Comparison of ENCODE assay signal across 8 mouse cellular contexts in genomic region chr9:36821644-36822000, GRCm38 (mm10). TPM values are rescaled to one million over a fixed set of nuclear protein-coding genes. Genes with fewer than 3 reads are reported as not detected.
A peak's percentile ranks its signal among the peaks of the same experiment; 100 is the strongest.
DNase-seq lines count a peak whose midpoint lies in the region; ATAC-seq lines count a peak whose summit lies in the region.
"Had no signal": no experiment of that assay in that cellular context is flagged by ENCODE, and none has a peak within 500 bp of the region (broad histone marks: within the 10 kb centered on the region; RNA-seq: fewer than 3 reads in every experiment).

Fez1 (plus strand) TSS chr9:36821864.

- H3K9ac ChIP-seq in hindbrain, embryonic 13.5 days, result peak within 1 kb of the TSS; percentile 71
- peak within 1 kb of the TSS; percentile 37 for H3K9ac ChIP-seq in limb, embryonic 11.5 days (ENCODE audit: low read length)

- no peaks in the 10 kb centered on the region for H3K36me3 ChIP-seq in hindbrain, embryonic 13.5 days
- no peaks in the 10 kb centered on the region for H3K36me3 ChIP-seq in limb, embryonic 11.5 days (ENCODE audit: control insufficient read depth, insufficient read depth, low read length)

- peak within 1 kb of the TSS; percentile 98 for H3K27ac ChIP-seq in hindbrain, embryonic 13.5 days
- peak within 1 kb of the TSS; percentile 22; the same call in 1 of the 2 replicates for H3K27ac ChIP-seq in limb, embryonic 11.5 days (replicated peaks; ENCODE audit: low read depth, low read length)

- no peaks in the 10 kb centered on the region for H3K27me3 ChIP-seq in hindbrain, embryonic 13.5 days
- H3K27me3 ChIP-seq in limb, embryonic 11.5 days (ENCODE audit: control insufficient read depth, insufficient read depth, low read length), result no peaks in the 10 kb centered on the region

- peak within 1 kb of the TSS; percentile 61 for H3K4me2 ChIP-seq in hindbrain, embryonic 13.5 days
- H3K4me2 ChIP-seq in limb, embryonic 11.5 days (ENCODE audit: low read depth, severe bottlenecking), result peak within 1 kb of the TSS; percentile 33

- no peak for DNase-seq in urinary bladder, adult 2 months (ENCODE audit: low spot score)
- no peak for DNase-seq in urinary bladder, adult 18-20 months (ENCODE audit: low spot score in 2 of 2)
- peak; percentile 93 for DNase-seq in embryo, embryonic 11 days
- DNase-seq in limb, embryonic 11.5 days (ENCODE audit: low spot score), result peak; percentile 88
- DNase-seq in right cerebral cortex, postnatal 25 days, result peak; percentile 90
- no peak for DNase-seq in spleen, postnatal 36 days (ENCODE audit: low spot score in 2 of 2)

- peaks cover 30% of the 10 kb centered on the region for H3K4me1 ChIP-seq in hindbrain, embryonic 13.5 days (replicated peaks)
- peaks cover 5% of the 10 kb centered on the region; the same call in 1 of the 2 replicates for H3K4me1 ChIP-seq in limb, embryonic 11.5 days (ENCODE audit: control insufficient read depth, insufficient read depth, low read length)

- WGBS in hindbrain, embryonic 13.5 days, result 0% methylated on average over 8 of the region's 8 CpGs
- WGBS in limb, embryonic 11.5 days, result 4% methylated on average over 8 of the region's 8 CpGs

- no peaks in the 10 kb centered on the region for H3K9me3 ChIP-seq in hindbrain, embryonic 13.5 days
- no peaks in the 10 kb centered on the region for H3K9me3 ChIP-seq in limb, embryonic 11.5 days (ENCODE audit: control insufficient read depth, low read length)

- H3K4me3 ChIP-seq in hindbrain, embryonic 13.5 days, result peak within 1 kb of the TSS; percentile 38
- H3K4me3 ChIP-seq in limb, embryonic 11.5 days (ENCODE audit: low read depth, low read length), result peak within 1 kb of the TSS; percentile 3; the same call in 1 of the 2 replicates
- H3K4me3 ChIP-seq: erythroblast, embryonic 14.5 days had no signal

- peak; percentile 98 for ATAC-seq in hindbrain, embryonic 13.5 days (ENCODE audit: low FRiP score)
- peak; percentile 90; the same call in 1 of the 2 replicates for ATAC-seq in limb, embryonic 11.5 days (ENCODE audit: insufficient number of reproducible peaks, low FRiP score, low TSS enrichment, low read depth)

RNA-seq across cellular contexts. Expression of gene Fez1, which starts in this region (rescaled TPM):
- polyA plus RNA-seq in urinary bladder, adult 2 months (2012; rRNA removed), result 12.7 and 15.1 TPM in 2 replicates
- polyA plus RNA-seq in hindbrain, embryonic 13.5 days (2015; fragmentation: Nextera tagmentation; extraction: Ambion mirVana), result 612 and 624 TPM in 2 replicates
- 14.7 and 15.7 TPM in 2 replicates for polyA plus RNA-seq in limb, embryonic 11.5 days (2014; fragmentation: Nextera tagmentation; extraction: Ambion mirVana)
- polyA plus RNA-seq: erythroblast, embryonic 14.5 days had no signal

Comparison
In these comparisons a context has a peak if more than half of its experiments do, and no peak if none do; other contexts are left out.
1. RNA of gene Fez1 (polyA plus RNA-seq): 612 to 624 TPM in hindbrain, embryonic 13.5 days; 12.7 to 15.1 TPM in urinary bladder, adult 2 months and 14.7 to 15.7 TPM in limb, embryonic 11.5 days; every median in the first group is over 10 times any median in the second.
2. DNase-seq: peak in embryo, embryonic 11 days (single experiment), limb, embryonic 11.5 days (single experiment) and right cerebral cortex, postnatal 25 days (single experiment); none in urinary bladder, adult 2 months (single experiment), urinary bladder, adult 18-20 months (0 of 2) and spleen, postnatal 36 days (0 of 2).